Mouse (Mus musculus): Measurements from ENCODE around the gene Pnkd. TPM values are rescaled to one million over a fixed set of nuclear protein-coding genes. Genes with fewer than 3 reads are reported as not detected.

Pnkd gene
- polyA plus RNA-seq, 1 experiment from 2014 or later = 139 TPM

DNA sequence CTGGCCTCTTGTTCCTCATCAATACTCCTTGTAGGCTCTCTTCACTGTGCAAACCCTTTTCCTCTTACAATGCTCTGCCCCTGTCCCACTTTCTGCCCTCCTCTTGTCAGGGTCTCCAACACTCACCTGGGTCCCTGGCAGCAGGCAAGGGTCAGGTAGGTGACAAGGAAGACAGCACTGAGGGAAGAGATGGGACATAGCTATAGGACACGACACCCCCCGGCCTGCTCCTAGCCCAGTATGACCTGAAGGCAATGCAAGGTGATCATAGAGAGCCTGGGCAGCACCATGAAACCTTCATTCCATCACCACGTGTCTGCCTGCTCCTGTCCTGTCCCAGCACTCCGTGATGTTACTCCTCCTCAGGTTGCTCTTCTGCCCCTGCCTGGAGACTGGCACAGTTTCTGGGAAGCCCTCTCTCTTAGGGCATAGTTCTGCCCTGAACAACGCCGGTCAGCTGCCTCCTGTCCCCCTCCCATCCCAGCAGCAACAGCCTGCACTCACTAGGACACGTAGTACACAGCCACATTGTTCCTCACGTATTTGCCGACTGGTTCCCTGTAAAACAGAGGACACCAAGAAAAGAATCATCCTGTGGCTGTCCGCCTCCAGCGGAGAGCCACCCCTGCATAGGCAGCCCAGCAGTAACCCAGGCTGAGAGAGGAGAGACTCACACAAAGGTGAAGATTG lies 7.7 kb downstream of the Pnkd start:
- Histone ChIP-seq H3K36me3 (peaks cover 66% of the 10 kb centered on the region), H3K4me3 (replicated peaks) (no peak overlapping the region), H3K4me2 (no peak overlapping the region), H3K27ac (0 out of 2 replicates have a peak overlapping the region, but pooled peaks have one; percentile 4), H3K9ac (no peak overlapping the region), H3K27me3 (no peaks in the 10 kb centered on the region), H3K9me3 (replicated peaks) (no peaks in the 10 kb centered on the region), H3K4me1 (peaks cover 41% of the 10 kb centered on the region)
- no peak for ATAC-seq (replicated peaks; ENCODE audit: low FRiP score)
- 89% methylated on average over 11 of the region's 11 CpGs for WGBS

DNA sequence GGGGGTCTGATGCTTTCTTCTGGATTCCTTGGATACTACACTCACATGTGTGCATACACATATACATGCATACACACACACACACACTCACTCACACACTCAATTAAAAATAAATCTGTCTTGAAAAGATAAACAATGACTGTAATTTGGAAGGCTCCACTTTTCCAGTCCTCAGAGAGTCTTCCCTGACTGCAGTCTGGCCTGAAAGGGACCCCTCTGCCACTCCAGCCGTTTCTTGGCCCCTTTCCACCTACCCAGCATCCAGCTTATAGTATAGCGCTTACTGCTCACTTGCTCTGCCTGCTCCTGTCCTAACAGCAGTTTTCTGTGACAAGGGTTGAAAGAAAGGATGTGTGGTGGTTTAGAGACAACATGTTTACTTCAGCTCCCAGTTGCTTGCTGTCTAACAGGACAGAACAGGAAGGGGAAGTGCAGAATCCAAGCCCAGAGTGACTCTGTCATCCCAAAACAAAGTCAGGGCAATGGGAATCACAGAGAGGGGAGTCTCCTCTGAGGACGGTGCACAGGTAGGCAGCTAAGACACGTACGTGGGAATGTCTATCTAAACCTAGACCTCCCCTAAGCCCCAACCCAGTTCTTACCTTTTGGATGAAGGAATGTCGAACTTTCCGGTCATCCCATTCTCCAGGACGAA lies 8.7 kb downstream of the Pnkd start:
- Histone ChIP-seq H3K4me1 (peaks cover 50% of the 10 kb centered on the region), H3K27ac (0 out of 2 replicates have a peak overlapping the region, but pooled peaks have one; percentile 4), H3K4me2 (no peak overlapping the region), H3K9ac (no peak overlapping the region), H3K9me3 (replicated peaks) (no peaks in the 10 kb centered on the region), H3K27me3 (no peaks in the 10 kb centered on the region), H3K36me3 (peaks cover 57% of the 10 kb centered on the region), H3K4me3 (replicated peaks) (no peak overlapping the region)
- 83% methylated on average over 8 of the region's 8 CpGs for WGBS
- ATAC-seq (replicated peaks; ENCODE audit: low FRiP score) = no peak

DNA sequence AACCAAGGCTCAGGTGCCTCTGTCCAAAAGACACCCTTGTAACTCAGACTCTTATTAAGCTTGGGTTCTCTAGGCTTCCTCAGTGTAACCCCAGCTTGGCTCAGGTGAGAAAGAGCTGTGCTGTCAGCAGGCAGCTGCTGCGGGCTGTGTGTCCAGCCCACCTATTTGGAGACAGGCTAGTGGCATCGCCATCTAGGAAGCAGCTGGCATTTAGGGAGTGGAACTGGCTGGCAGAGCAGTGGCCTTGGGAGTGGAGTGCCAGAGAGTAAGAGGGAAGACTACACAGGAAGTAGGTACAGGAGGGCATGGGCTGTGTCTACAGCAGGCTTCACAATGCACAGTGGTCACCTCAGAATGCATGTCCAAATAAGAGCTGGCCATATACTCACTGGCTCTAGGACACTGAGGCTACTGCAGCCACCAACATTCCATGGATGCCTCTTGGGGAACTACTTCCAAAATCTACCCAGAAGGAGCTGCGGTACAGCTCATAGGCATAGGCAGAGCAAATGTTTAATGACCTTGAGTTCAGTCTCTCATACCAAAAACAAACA lies 9.4 kb downstream of the Pnkd start:
- Histone ChIP-seq H3K9me3 (replicated peaks) (no peaks in the 10 kb centered on the region), H3K27me3 (no peaks in the 10 kb centered on the region), H3K4me1 (peaks cover 57% of the 10 kb centered on the region), H3K36me3 (peaks cover 50% of the 10 kb centered on the region), H3K4me2 (no peak overlapping the region), H3K4me3 (replicated peaks) (no peak overlapping the region), H3K27ac (no peak overlapping the region; the same call in 1 of the 2 replicates), H3K9ac (no peak overlapping the region)
- ATAC-seq (replicated peaks; ENCODE audit: low FRiP score) = no peak
- 85% methylated on average over 3 of the region's 3 CpGs for WGBS

DNA sequence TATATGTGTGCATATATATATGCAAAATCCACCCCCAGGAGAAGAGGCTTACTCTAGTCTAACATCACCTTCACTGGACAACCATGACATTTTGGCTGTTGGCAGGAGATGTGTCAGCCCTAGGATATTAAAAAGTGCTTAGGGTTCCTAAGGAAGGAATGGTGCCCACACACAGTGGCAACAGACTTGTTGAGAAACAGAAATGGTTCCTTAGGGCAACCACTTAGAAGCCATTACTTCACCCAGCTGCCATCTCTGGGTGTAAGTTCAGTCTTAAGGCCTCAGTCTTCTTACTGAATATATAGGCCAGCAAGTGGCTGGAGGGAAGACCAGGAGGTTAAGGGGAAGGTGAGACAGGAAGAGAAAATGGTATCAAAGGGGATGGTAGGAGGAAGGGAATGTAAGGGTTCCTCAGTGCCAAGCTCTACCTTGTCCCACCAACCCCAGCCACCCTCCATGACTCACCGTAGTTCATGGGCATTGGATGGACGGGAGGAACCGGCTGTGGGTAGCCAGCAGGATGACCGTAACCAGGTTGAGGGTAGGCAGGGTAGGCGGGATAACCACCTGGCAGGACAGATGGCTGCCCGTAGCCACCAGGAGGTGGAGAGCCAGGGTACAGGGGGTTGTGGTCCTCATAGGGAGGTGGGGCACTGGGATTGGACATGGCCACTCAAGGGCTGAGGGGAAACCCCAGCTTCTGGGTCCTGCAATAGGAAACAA lies 10.2 kb downstream of the Pnkd start:
- H3K4me1 ChIP-seq = peaks cover 64% of the 10 kb centered on the region
- WGBS = 85% methylated on average over 6 of the region's 6 CpGs
- H3K4me3 ChIP-seq (replicated peaks) = no peak overlapping the region
- peaks cover 43% of the 10 kb centered on the region for H3K36me3 ChIP-seq
- peak overlapping the region; percentile 53 for H3K4me2 ChIP-seq
- no peaks in the 10 kb centered on the region for H3K9me3 ChIP-seq (replicated peaks)
- H3K27me3 ChIP-seq = no peaks in the 10 kb centered on the region
- H3K27ac ChIP-seq = peak overlapping the region; percentile 98
- 0 out of 2 replicates have a peak overlapping the region, but pooled peaks have one; percentile 41 for H3K9ac ChIP-seq
- ATAC-seq (replicated peaks; ENCODE audit: low FRiP score) = no peak

DNA sequence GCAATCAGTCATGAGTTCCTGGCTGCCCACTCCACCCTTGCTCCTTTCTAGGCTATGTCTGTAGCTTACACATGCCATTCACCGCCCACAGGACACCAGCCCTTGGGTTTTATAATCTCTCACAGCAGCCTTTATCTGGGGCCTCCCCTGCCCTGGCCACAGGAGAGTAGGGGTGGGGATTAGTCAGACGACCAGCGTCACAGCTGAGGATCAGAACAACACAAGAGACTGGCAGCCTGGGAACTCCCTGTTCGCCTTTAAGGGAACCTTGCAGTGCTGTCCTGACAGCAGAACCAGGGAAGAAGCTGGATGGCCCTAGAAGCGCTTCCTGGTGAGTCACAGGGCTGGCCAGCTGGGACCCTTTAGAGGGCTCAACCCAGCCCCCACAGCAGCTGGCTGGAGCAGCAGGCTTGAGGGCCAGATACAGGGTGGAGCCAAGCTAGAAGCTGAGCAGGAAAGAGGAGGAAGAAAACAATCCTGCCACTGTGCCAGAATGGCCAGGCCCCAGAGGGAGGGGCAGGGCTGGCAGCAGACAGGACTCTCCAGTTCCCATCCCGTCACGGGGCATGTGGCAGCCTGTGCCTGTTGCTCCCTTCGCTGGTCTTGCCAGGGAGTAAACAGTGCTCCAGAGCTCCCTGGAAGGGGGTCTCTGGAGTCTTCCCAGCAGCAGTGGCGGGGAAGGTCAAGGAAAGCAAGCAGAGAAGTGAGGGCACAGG lies 10.9 kb downstream of the Pnkd start:
- ATAC-seq (replicated peaks; ENCODE audit: low FRiP score) = peak; percentile 92
- H3K27ac ChIP-seq = peak overlapping the region; percentile 98
- peaks cover 64% of the 10 kb centered on the region for H3K4me1 ChIP-seq
- H3K4me2 ChIP-seq = peak overlapping the region; percentile 53
- peak overlapping the region; percentile 18 for H3K4me3 ChIP-seq (replicated peaks)
- H3K9me3 ChIP-seq (replicated peaks) = no peaks in the 10 kb centered on the region
- WGBS = 10% methylated on average over 9 of the region's 9 CpGs
- 0 out of 2 replicates have a peak overlapping the region, but pooled peaks have one; percentile 41 for H3K9ac ChIP-seq
- H3K36me3 ChIP-seq = peaks cover 36% of the 10 kb centered on the region
- no peaks in the 10 kb centered on the region for H3K27me3 ChIP-seq

GRCm38 (mm10) chr1:74296477-74296876 lies 11.7 kb downstream of the Pnkd start:
- H3K36me3 ChIP-seq = peaks cover 29% of the 10 kb centered on the region
- H3K27me3 ChIP-seq = no peaks in the 10 kb centered on the region
- peak overlapping the region; percentile 53 for H3K4me2 ChIP-seq
- H3K9ac ChIP-seq = peak overlapping the region; percentile 41; the same call in 1 of the 2 replicates
- no peak overlapping the region for H3K4me3 ChIP-seq (replicated peaks)
- H3K27ac ChIP-seq = peak overlapping the region; percentile 98
- H3K9me3 ChIP-seq (replicated peaks) = no peaks in the 10 kb centered on the region
- peaks cover 65% of the 10 kb centered on the region for H3K4me1 ChIP-seq
- WGBS = 16% methylated on average over 6 of the region's 6 CpGs
- ATAC-seq (replicated peaks; ENCODE audit: low FRiP score) = peak; percentile 37

DNA sequence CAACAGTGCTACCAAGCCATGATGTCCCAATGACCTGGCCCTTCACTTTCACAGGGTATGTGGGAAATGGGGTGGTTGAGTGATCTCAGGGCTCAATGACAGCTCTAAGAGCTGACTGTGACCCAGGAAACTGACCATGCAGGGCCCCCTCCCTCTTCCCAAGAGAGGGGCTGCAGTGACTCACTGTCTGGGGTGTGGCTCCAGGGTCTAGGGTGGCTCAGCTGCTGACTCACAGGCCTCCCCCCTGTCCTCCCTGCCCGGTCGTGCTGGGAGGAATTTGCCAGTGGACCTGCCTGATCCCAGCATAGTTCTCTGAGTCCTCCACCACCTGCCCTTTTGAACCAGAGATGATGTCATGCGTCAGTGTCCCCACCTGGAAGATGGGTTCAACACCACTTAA lies 12.5 kb downstream of the Pnkd start:
- Histone ChIP-seq H3K9me3 (replicated peaks) (no peaks in the 10 kb centered on the region), H3K4me3 (replicated peaks) (no peak overlapping the region), H3K9ac (no peak overlapping the region), H3K27ac (peak overlapping the region; percentile 98), H3K27me3 (no peaks in the 10 kb centered on the region), H3K4me1 (peaks cover 69% of the 10 kb centered on the region), H3K4me2 (peak overlapping the region; percentile 53; the same call in 1 of the 2 replicates), H3K36me3 (peaks cover 21% of the 10 kb centered on the region)
- peak; percentile 23; the same call in 1 of the 2 replicates for ATAC-seq (replicated peaks; ENCODE audit: low FRiP score)
- 41% methylated on average over 3 of the region's 3 CpGs for WGBS

- Histone ChIP-seq H3K36me3 (peaks cover 11% of the 10 kb centered on the region), H3K9me3 (replicated peaks) (no peaks in the 10 kb centered on the region), H3K9ac (no peak overlapping the region), H3K4me2 (no peak overlapping the region), H3K4me1 (peaks cover 79% of the 10 kb centered on the region), H3K27me3 (no peaks in the 10 kb centered on the region), H3K4me3 (replicated peaks) (no peak overlapping the region), H3K27ac (peak overlapping the region; percentile 58; the same call in 1 of the 2 replicates)
- WGBS = 85% methylated on average over 5 of the region's 5 CpGs
- no peak for ATAC-seq (replicated peaks; ENCODE audit: low FRiP score)
Measured at GRCm38 (mm10) chr1:74298157-74298750, 13.5 kb downstream of the Pnkd start.

- Histone ChIP-seq H3K4me3 (replicated peaks) (no peak overlapping the region), H3K27ac (peak overlapping the region; percentile 32; the same call in 1 of the 2 replicates), H3K4me1 (peaks cover 77% of the 10 kb centered on the region), H3K9ac (no peak overlapping the region), H3K36me3 (peaks cover 3% of the 10 kb centered on the region), H3K4me2 (no peak overlapping the region), H3K27me3 (no peaks in the 10 kb centered on the region), H3K9me3 (replicated peaks) (no peaks in the 10 kb centered on the region)
- no peak for ATAC-seq (replicated peaks; ENCODE audit: low FRiP score)
- WGBS = 63% methylated on average over 5 of the region's 5 CpGs
Measured at GRCm38 (mm10) chr1:74298996-74299395, 14.3 kb downstream of the Pnkd start.

- Histone ChIP-seq H3K27me3 (no peaks in the 10 kb centered on the region), H3K9me3 (replicated peaks) (no peaks in the 10 kb centered on the region), H3K4me3 (replicated peaks) (no peak overlapping the region), H3K9ac (no peak overlapping the region), H3K4me2 (no peak overlapping the region), H3K4me1 (peaks cover 72% of the 10 kb centered on the region), H3K27ac (no peak overlapping the region), H3K36me3 (no peaks in the 10 kb centered on the region)
- no peak for ATAC-seq (replicated peaks; ENCODE audit: low FRiP score)
- WGBS = 79% methylated on average over 6 of the region's 6 CpGs
Measured at GRCm38 (mm10) chr1:74300347-74301110, 15.8 kb downstream of the Pnkd start.
